Mouse (Mus musculus): Measurements from ENCODE around the gene Mylk3. TPM values are rescaled to one million over a fixed set of nuclear protein-coding genes. Genes with fewer than 3 reads are reported as not detected.

Mylk3 gene
- total and polyA plus RNA-seq, 2 experiments from 2014 or later, result 340 to 398 TPM

DNA sequence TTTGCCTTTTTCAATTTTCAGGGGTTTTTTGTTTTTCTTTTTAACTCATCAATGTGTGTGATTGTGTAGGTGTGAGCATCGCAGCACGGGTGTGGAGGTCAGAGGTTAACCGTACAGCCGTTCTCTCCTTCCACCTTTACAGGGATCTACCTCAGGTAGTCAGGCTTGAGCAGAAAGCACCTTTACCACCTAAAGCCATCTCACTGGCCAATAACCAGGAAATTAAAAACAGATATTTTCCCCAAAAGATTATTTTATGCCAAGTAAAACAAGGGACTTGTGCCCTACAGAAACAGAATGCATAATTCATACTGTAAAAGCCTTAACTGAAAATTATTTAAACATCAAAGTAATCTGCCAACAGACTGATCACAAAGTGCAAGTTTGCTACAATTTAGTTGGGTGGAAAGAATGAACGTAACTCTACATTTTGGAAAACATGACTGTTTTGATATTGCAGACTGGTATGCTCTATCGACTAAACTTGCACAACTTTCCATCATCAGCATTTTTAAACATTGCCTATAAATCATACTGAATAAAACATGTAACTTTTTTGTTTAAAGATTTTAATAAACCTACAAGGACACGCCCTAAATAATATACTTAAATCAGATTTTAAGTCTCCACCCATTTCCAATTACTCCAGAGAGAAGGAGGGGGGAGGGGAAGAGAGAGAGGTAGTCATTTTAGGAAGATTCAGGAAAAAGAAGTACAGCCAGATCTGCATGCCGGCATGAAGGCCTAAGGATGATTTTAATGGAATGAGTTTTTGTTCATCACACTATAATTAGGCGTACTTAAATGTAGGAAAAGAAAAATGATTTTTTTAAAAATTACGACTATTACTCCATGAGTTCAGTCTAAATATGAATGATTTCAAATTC is 45.4 kb upstream of the Mylk3 start:
- no peaks in the 10 kb centered on the region for H3K9me3 ChIP-seq (replicated peaks; ENCODE audit: control insufficient read depth, low read length)
- ATAC-seq (ENCODE audit: insufficient read depth, low read depth) (no peak), DNase-seq (ENCODE audit: low spot score) (peak; percentile 62)
- H3K9ac ChIP-seq (replicated peaks; ENCODE audit: low read depth, low read length), result peak overlapping the region; percentile 99
- TF ChIP-seq EP300 (IDR thresholded peaks at IDR 0.05; ENCODE audit: low read depth) (no peak), CTCF (IDR thresholded peaks at IDR 0.05; ENCODE audit: low read depth) (no peak)
- peak overlapping the region; percentile 82 for H3K4me2 ChIP-seq (ENCODE audit: low read depth, low read length)
- H3K27me3 ChIP-seq (ENCODE audit: control insufficient read depth, insufficient read depth, low read length), result no peaks in the 10 kb centered on the region
- peak overlapping the region; percentile 99 for H3K27ac ChIP-seq (ENCODE audit: low read depth)
- H3K36me3 ChIP-seq (replicated peaks; ENCODE audit: control insufficient read depth, insufficient read depth, low read length), result no peaks in the 10 kb centered on the region
- peaks cover 22% of the 10 kb centered on the region for H3K4me1 ChIP-seq (ENCODE audit: control insufficient read depth, insufficient read depth)
- H3K4me3 ChIP-seq (ENCODE audit: low read depth, low read length), result peak overlapping the region; percentile 96
- 5% methylated on average over 10 of the region's 10 CpGs for WGBS

DNA sequence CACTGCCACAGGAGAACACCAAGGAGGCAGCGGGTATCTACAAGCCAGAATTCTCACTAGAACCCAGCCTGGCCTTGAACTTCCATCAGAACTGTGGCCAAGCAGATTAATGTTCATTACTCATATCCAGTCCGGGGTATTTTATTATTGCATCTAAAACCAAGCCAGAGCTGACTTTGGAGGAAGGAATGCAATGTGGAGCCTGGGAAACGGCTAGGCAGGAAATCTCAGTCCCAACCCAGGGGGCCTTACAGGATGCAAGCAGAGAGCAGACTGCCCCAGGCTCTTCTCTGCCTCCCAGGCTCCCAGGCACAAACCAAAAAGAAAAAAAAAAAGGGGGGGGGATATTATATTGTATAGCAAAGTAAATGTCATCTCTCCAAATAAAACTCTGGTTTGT is 44.7 kb upstream of the Mylk3 start:
- Histone ChIP-seq H3K4me3 (ENCODE audit: low read depth, low read length) (peak overlapping the region; percentile 96), H3K4me1 (ENCODE audit: control insufficient read depth, insufficient read depth) (peaks cover 29% of the 10 kb centered on the region), H3K9me3 (replicated peaks; ENCODE audit: control insufficient read depth, low read length) (no peaks in the 10 kb centered on the region), H3K4me2 (ENCODE audit: low read depth, low read length) (peak overlapping the region; percentile 82), H3K27me3 (ENCODE audit: control insufficient read depth, insufficient read depth, low read length) (no peaks in the 10 kb centered on the region), H3K27ac (ENCODE audit: low read depth) (peak overlapping the region; percentile 99), H3K9ac (replicated peaks; ENCODE audit: low read depth, low read length) (peak overlapping the region; percentile 99), H3K36me3 (replicated peaks; ENCODE audit: control insufficient read depth, insufficient read depth, low read length) (no peaks in the 10 kb centered on the region)
- no peak for TF ChIP-seq EP300 (IDR thresholded peaks at IDR 0.05; ENCODE audit: low read depth)
- TF ChIP-seq CTCF (IDR thresholded peaks at IDR 0.05; ENCODE audit: low read depth), result no peak
- peak; percentile 62 for DNase-seq (ENCODE audit: low spot score)
- 4% methylated on average over 3 of the region's 3 CpGs for WGBS
- no peak for ATAC-seq (ENCODE audit: insufficient read depth, low read depth)

DNA sequence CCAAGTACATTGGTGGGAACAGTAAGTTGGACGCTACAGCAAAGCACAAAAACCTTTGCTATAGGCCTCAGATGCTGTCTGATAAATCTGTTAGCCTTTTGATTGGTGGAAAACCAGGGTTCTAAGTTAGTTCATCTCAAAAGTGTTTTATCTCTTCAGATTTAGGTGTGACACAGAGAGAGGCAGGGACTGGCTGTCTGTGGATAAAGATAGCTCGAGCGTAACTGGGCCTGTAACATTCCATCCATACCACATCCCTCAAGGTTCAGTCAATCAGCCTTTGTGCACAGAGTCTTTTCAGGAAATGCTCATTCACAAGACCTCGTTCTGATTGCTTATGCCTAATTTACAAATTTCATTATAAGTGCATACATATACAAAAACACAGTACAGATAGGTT is 43.1 kb upstream of the Mylk3 start:
- Histone ChIP-seq H3K4me3 (ENCODE audit: low read depth, low read length) (peak overlapping the region; percentile 18; the same call in 1 of the 2 replicates), H3K36me3 (replicated peaks; ENCODE audit: control insufficient read depth, insufficient read depth, low read length) (no peaks in the 10 kb centered on the region), H3K9me3 (replicated peaks; ENCODE audit: control insufficient read depth, low read length) (no peaks in the 10 kb centered on the region), H3K27ac (ENCODE audit: low read depth) (peak overlapping the region; percentile 89), H3K4me2 (ENCODE audit: low read depth, low read length) (peak overlapping the region; percentile 55), H3K9ac (replicated peaks; ENCODE audit: low read depth, low read length) (peak overlapping the region; percentile 38), H3K4me1 (ENCODE audit: control insufficient read depth, insufficient read depth) (peaks cover 36% of the 10 kb centered on the region), H3K27me3 (ENCODE audit: control insufficient read depth, insufficient read depth, low read length) (no peaks in the 10 kb centered on the region)
- peak; percentile 21; the same call in 1 of the 2 replicates for ATAC-seq (ENCODE audit: insufficient read depth, low read depth)
- TF ChIP-seq EP300 (IDR thresholded peaks at IDR 0.05; ENCODE audit: low read depth) (no peak), CTCF (IDR thresholded peaks at IDR 0.05; ENCODE audit: low read depth) (no peak)
- 6% methylated on average over 4 of the region's 4 CpGs for WGBS
- peak; percentile 88 for DNase-seq (ENCODE audit: low spot score)

DNA sequence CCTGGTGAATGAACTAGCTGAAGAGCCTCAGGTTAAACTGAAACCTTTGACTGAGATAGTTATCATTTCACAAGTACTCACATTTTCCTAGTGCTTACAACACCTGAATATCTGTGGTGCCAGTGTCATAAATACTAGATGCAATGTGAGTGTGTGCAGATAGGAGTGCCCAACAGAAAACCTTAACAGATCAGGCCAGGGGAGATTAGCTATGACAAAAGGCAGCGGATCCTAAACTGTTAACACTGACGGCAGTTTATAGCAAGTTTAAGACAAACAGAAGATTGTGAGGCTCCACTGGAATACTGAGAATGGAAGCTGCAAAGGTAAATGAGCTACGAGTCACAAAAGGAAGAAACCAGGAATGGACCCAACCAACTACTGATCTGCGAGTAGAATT is 40.9 kb upstream of the Mylk3 start:
- Histone ChIP-seq H3K27me3 (ENCODE audit: control insufficient read depth, insufficient read depth, low read length) (no peaks in the 10 kb centered on the region), H3K4me2 (ENCODE audit: low read depth, low read length) (peak overlapping the region; percentile 24), H3K36me3 (replicated peaks; ENCODE audit: control insufficient read depth, insufficient read depth, low read length) (no peaks in the 10 kb centered on the region), H3K27ac (ENCODE audit: low read depth) (peak overlapping the region; percentile 76; the same call in 1 of the 2 replicates), H3K4me1 (ENCODE audit: control insufficient read depth, insufficient read depth) (peaks cover 36% of the 10 kb centered on the region), H3K9ac (replicated peaks; ENCODE audit: low read depth, low read length) (no peak overlapping the region), H3K4me3 (ENCODE audit: low read depth, low read length) (no peak overlapping the region), H3K9me3 (replicated peaks; ENCODE audit: control insufficient read depth, low read length) (no peaks in the 10 kb centered on the region)
- DNase-seq (ENCODE audit: low spot score), result no peak
- WGBS, result 39% methylated on average over 4 of the region's 4 CpGs
- no peak for ATAC-seq (ENCODE audit: insufficient read depth, low read depth)
- TF ChIP-seq EP300 (IDR thresholded peaks at IDR 0.05; ENCODE audit: low read depth) (no peak), CTCF (IDR thresholded peaks at IDR 0.05; ENCODE audit: low read depth) (no peak)

DNA sequence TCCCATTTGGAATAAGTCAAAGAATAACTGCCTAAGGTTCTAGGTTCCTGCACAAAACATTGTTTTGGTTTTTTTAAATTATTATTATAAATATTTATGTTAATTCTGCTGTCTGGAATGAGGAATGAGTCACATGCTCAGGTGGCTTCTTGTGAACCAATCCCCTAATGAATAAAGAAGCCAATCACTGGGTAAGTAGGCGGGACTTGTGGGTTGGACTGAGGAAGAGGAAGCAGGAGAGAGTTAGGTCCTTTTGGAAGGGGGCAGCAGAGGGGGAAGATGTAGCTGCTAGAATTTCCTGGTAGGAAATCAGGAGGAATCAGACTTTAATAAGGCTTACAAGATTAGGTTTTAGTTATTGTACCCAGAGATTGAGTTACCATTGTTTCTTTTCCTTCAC is 35.2 kb upstream of the Mylk3 start:
- peaks cover 13% of the 10 kb centered on the region for H3K36me3 ChIP-seq (replicated peaks; ENCODE audit: control insufficient read depth, insufficient read depth, low read length)
- 100% methylated on average over 1 of the region's 1 CpGs for WGBS
- TF ChIP-seq CTCF (IDR thresholded peaks at IDR 0.05; ENCODE audit: low read depth) (no peak), EP300 (IDR thresholded peaks at IDR 0.05; ENCODE audit: low read depth) (no peak)

More for the DNA sequence above, 35.2 kb upstream of the Mylk3 start:
- no peak overlapping the region for H3K4me2 ChIP-seq (ENCODE audit: low read depth, low read length)
- H3K4me3 ChIP-seq (ENCODE audit: low read depth, low read length), result no peak overlapping the region
- no peak for DNase-seq (ENCODE audit: low spot score)
- no peak for ATAC-seq (ENCODE audit: insufficient read depth, low read depth)
- no peak overlapping the region for H3K9ac ChIP-seq (replicated peaks; ENCODE audit: low read depth, low read length)
- H3K27ac ChIP-seq (ENCODE audit: low read depth), result 0 out of 2 replicates have a peak overlapping the region, but pooled peaks have one; percentile 34
- H3K27me3 ChIP-seq (ENCODE audit: control insufficient read depth, insufficient read depth, low read length), result no peaks in the 10 kb centered on the region
- H3K9me3 ChIP-seq (replicated peaks; ENCODE audit: control insufficient read depth, low read length), result no peaks in the 10 kb centered on the region
- H3K4me1 ChIP-seq (ENCODE audit: control insufficient read depth, insufficient read depth), result peaks cover 21% of the 10 kb centered on the region

Measured in heart, postnatal 0 days (tissue).